Mouse (Mus musculus) neural tube, embryonic 15.5 days (tissue): ENCODE measurements around the gene Catsper1. TPM values are rescaled to one million over a fixed set of nuclear protein-coding genes. Genes with fewer than 3 reads are reported as not detected.
A peak's percentile ranks its signal among the peaks of the same experiment; 100 is the strongest.

ENCODE experiments used
- ATAC-seq: fragments of 200-750 bp; cut with Nextera tagmentation; 2 replicates; pipeline ENCODE4 v1.8.0; 2017; ENCODE audit warnings: mild to moderate bottlenecking, moderate TSS enrichment, moderate library complexity; ENCODE audit not compliant: low FRiP score
- H3K27ac ChIP-seq: fragments of 300-500 bp; sonication (generic); replicated peaks from 2 replicates; pipeline ENCODE4 v1.5.1; 2015; ENCODE audit warnings: mild to moderate bottlenecking, inconsistent platforms
- H3K27me3 ChIP-seq: fragments of 300-500 bp; sonication (generic); replicated peaks from 2 replicates; pipeline ENCODE4 v1.6.1; 2015; ENCODE audit warnings: inconsistent platforms
- H3K36me3 ChIP-seq: fragments of 300-500 bp; sonication (generic); 2 replicates; pipeline ENCODE4 v1.6.1; 2015; ENCODE audit warnings: inconsistent platforms
- H3K4me1 ChIP-seq: fragments of 300-500 bp; sonication (generic); 2 replicates; pipeline ENCODE4 v1.6.1; 2015; ENCODE audit warnings: inconsistent platforms
- H3K4me2 ChIP-seq: fragments of 300-500 bp; sonication (generic); 2 replicates; pipeline ENCODE4 v1.6.1; 2015; ENCODE audit warnings: inconsistent platforms, mild to moderate bottlenecking, moderate library complexity
- H3K4me3 ChIP-seq: fragments of 300-500 bp; sonication (generic); replicated peaks from 2 replicates; pipeline ENCODE4 v1.5.1; 2015; ENCODE audit warnings: mild to moderate bottlenecking, inconsistent platforms
- H3K9ac ChIP-seq: fragments of 300-500 bp; sonication (generic); replicated peaks from 2 replicates; pipeline ENCODE4 v1.6.1; 2015; ENCODE audit warnings: mild to moderate bottlenecking, inconsistent platforms
- H3K9me3 ChIP-seq: fragments of 300-500 bp; sonication (generic); replicated peaks from 2 replicates; pipeline ENCODE4 v1.6.1; 2016; ENCODE audit warnings: inconsistent platforms
- WGBS: fragments of 180-500 bp; shearing (Covaris S2); methylation state at CpG from one replicate; pipeline ENCODE4 v1.1.7; 2015; ENCODE audit warnings: mixed read lengths; 5-methylcytosine and 5-hydroxymethylcytosine counted together
- polyA plus RNA-seq: library from polyadenylated mRNA; unstranded; fragments of >200 nt; fragmentation: Nextera tagmentation; extraction: Ambion mirVana; gene quantifications from 2 replicates; pipeline ENCODE4 v1.2.1, GENCODE M21; 2015

Catsper1 gene
- polyA plus RNA-seq, 1 experiment from 2014 or later, result not detected

DNA sequence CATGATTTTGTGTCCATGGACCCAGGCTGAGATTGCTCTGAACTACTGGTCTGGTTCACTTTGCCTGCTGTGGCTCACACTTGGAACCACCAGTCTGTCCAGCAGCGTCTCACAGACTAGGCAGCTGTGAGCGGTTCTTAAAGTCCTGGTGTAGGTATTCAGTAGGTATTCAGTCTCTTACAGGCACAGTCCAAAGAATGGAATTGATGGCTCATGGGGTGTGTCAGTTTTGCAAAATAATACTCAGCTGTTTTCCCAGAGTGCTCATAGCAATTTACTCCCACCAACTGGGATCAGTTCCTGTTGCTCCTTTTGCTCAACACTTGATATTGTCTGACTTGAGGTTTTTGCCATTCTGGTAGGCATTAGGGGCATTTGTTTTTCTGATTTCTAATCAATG lies 26.6 kb downstream of the Catsper1 start:
- Histone ChIP-seq H3K4me1 (peaks cover 13% of the 10 kb centered on the region), H3K4me3 (no peak overlapping the region), H3K27ac (no peak overlapping the region), H3K9me3 (no peaks in the 10 kb centered on the region), H3K27me3 (no peaks in the 10 kb centered on the region), H3K4me2 (no peak overlapping the region), H3K36me3 (peaks cover 21% of the 10 kb centered on the region), H3K9ac (no peak overlapping the region)
- no peak for ATAC-seq
- 79% methylated on average over 2 of the region's 2 CpGs for WGBS

DNA sequence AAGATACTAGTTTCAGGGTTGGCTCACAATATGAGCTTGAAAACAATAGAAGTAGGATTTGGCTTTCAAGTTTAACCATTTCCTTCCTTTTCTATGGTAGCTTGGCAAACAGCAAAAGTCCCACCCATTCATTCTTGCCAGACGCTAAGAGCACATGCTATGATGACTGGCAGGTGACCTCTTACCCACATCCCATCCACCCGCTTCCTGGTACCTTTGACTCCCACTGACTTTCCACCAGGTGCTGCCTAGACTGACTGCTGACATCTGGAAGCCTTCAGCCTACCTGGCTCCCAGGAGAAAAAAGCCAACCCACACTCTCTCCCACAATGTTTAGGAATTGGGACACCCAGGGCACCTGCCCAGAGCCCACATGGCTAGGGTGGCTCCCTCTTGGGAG lies 28.6 kb downstream of the Catsper1 start:
- ATAC-seq, result no peak
- WGBS, result 89% methylated on average over 2 of the region's 2 CpGs
- H3K9me3 ChIP-seq, result no peaks in the 10 kb centered on the region
- no peak overlapping the region for H3K4me3 ChIP-seq
- peaks cover 29% of the 10 kb centered on the region for H3K4me1 ChIP-seq
- no peak overlapping the region for H3K4me2 ChIP-seq
- no peaks in the 10 kb centered on the region for H3K27me3 ChIP-seq
- no peak overlapping the region for H3K9ac ChIP-seq
- peaks cover 28% of the 10 kb centered on the region for H3K36me3 ChIP-seq
- H3K27ac ChIP-seq, result no peak overlapping the region

DNA sequence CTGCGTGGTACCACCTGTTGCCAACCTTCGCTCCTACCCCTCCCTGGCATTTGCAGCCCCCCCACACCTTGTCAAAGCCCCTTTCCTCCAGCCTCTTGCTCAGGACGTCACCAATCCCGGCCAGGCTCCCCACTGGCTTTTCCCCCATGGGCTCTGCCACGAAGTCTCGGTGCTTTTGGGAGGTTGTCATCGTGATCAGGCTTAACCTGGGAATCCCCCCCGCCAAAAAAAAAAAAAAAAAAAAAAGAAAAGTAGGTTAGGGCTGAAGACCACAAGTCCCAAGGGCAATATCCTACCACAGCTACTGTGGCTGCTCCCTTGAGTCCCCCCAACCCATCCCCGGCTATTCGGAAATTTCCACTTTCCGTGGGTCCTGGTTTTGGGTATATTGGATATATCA lies 30.2 kb downstream of the Catsper1 start:
- H3K4me2 ChIP-seq, result peak overlapping the region; percentile 96
- peak overlapping the region; percentile 95 for H3K27ac ChIP-seq
- H3K9me3 ChIP-seq, result no peaks in the 10 kb centered on the region
- peak overlapping the region; percentile 74 for H3K9ac ChIP-seq
- H3K4me3 ChIP-seq, result peak overlapping the region; percentile 76
- no peak for ATAC-seq
- peaks cover 29% of the 10 kb centered on the region for H3K4me1 ChIP-seq
- peaks cover 44% of the 10 kb centered on the region for H3K36me3 ChIP-seq
- 18% methylated on average over 11 of the region's 11 CpGs for WGBS
- H3K27me3 ChIP-seq, result no peaks in the 10 kb centered on the region

DNA sequence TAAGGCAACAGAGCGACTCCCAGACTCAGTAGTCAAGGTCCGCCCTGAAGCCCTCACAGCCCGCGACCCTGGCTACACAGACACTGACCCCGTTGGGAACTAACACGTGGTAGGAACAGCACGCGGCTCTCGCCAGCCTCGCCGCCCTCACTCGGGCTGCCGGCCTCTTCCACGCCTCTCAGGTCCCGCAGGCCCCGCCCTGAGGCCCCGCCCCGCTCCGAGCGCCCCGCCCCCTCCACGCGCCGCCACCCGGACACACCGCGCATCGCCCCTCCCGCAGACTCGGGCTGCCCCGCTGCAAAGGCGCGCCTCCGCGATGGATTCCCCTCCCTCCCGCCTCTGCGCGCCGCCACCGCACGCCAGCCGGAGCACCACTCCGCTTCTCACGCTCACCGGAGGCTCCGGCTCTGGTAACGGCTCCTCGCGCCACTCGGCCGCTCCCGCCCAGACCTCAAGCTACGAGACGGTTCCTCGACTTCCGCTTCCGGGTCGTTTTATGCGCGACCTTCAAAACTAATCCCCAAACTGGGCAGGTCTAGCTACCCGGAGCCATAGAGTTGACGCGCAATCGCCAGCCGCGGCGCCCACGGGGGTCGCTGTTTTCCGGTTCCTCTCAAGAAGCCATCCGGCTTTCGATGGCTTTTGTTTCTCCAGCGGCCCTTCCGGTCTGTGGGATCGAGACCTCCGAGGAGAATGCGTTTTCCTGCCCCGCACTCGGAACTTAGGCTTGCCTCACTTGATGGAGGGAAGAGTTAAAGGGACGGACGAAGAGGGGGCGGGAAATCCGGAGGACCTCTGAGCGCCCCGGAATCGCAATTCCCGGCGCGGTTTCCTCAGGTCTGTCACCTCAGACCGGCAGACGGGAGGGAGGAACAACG lies 30.9 kb downstream of the Catsper1 start, which contains the start of gene Eif1ad:
Gene Eif1ad (plus strand): TSS at position 567 of the 878 bp plus-strand sequence.
- peak within 1 kb of the TSS; percentile 96 for H3K4me2 ChIP-seq
- H3K9ac ChIP-seq, result peak within 1 kb of the TSS; percentile 74
- peak within 1 kb of the TSS; percentile 76 for H3K4me3 ChIP-seq
- H3K27me3 ChIP-seq, result no peaks in the 10 kb centered on the region
- peaks cover 47% of the 10 kb centered on the region for H3K36me3 ChIP-seq
- no peaks in the 10 kb centered on the region for H3K9me3 ChIP-seq
- H3K4me1 ChIP-seq, result peaks cover 29% of the 10 kb centered on the region
- H3K27ac ChIP-seq, result peak within 1 kb of the TSS; percentile 95
- WGBS, result under 1% methylated on average over 77 of the region's 92 CpGs
- ATAC-seq, result peak; percentile 94

DNA sequence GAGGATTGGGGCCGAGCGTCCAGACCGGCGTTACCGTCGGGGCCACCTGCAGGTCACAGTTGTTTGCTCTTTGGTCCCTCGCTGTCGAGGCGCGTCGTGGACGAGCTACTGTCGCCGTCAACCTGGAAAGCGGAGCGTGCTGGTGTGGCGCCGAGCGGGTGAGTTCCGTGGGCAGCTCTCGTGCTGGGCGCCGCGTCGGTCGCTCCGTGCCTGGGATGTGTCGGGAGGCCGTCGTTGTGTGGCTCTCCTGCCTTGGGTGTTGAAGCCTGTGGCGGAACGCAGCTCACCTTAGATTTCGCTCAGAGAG lies 31.5 kb downstream of the Catsper1 start, which contains the start of gene Banf1:
Gene Banf1 (minus strand): TSS at position 116 of the 307 bp plus-strand sequence.
- Histone ChIP-seq H3K9ac (peak within 1 kb of the TSS; percentile 74), H3K9me3 (no peaks in the 10 kb centered on the region), H3K4me2 (peak within 1 kb of the TSS; percentile 96), H3K27ac (peak within 1 kb of the TSS; percentile 95), H3K4me3 (peak within 1 kb of the TSS; percentile 76), H3K4me1 (peaks cover 29% of the 10 kb centered on the region), H3K27me3 (no peaks in the 10 kb centered on the region), H3K36me3 (peaks cover 53% of the 10 kb centered on the region)
- ATAC-seq, result no peak
- under 1% methylated on average over 33 of the region's 33 CpGs for WGBS

DNA sequence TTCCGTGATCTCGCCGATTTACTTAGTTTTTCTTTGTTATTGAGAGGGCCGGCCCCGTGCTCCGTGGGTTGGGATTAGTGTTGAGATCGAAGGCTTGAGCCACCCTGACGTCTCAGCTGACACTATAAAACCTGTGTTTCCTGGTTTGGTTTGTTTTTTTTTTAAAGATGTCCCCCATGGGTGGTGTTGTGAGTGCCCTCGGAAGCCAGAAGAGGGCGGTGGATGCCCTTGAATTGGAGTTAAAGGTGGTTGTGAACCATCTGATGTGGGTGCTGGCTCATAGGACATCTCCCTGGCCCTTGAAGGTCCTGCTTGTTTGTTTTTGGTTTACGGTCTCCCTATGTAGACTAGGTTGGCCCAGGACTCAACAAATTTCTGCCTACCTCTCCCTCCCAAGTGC lies 31.9 kb downstream of the Catsper1 start:
- peak overlapping the region; percentile 76 for H3K4me3 ChIP-seq
- H3K9me3 ChIP-seq, result no peaks in the 10 kb centered on the region
- H3K9ac ChIP-seq, result peak overlapping the region; percentile 74
- 9% methylated on average over 11 of the region's 11 CpGs for WGBS
- no peaks in the 10 kb centered on the region for H3K27me3 ChIP-seq
- peak overlapping the region; percentile 96 for H3K4me2 ChIP-seq
- peaks cover 29% of the 10 kb centered on the region for H3K4me1 ChIP-seq
- H3K27ac ChIP-seq, result peak overlapping the region; percentile 95
- no peak for ATAC-seq
- H3K36me3 ChIP-seq, result peaks cover 58% of the 10 kb centered on the region

DNA sequence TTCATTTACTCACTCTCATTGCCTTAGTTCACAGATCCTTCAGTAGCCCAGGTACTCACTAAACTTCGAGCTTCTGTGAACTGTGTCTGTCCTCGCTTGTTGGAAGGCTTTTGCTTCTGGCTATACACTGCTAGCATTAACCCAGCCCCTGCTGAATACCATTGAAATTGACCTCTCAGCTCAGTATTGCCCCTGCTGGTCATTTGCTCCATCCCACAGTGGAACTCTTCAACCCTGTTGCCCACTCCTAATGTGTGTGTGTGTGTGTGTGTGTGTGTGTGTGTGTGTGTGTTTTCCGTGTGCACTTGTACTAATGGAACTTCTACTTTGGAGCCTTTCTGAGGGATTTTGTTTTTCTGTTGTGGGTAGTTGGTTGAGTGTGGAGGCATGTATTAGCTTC lies 35.4 kb downstream of the Catsper1 start:
- peaks cover 17% of the 10 kb centered on the region for H3K4me1 ChIP-seq
- 85% methylated on average over 3 of the region's 3 CpGs for WGBS
- H3K9me3 ChIP-seq, result no peaks in the 10 kb centered on the region
- H3K9ac ChIP-seq, result no peak overlapping the region
- no peaks in the 10 kb centered on the region for H3K27me3 ChIP-seq
- ATAC-seq, result no peak
- H3K36me3 ChIP-seq, result peaks cover 65% of the 10 kb centered on the region
- no peak overlapping the region for H3K4me3 ChIP-seq
- H3K4me2 ChIP-seq, result no peak overlapping the region
- no peak overlapping the region for H3K27ac ChIP-seq

DNA sequence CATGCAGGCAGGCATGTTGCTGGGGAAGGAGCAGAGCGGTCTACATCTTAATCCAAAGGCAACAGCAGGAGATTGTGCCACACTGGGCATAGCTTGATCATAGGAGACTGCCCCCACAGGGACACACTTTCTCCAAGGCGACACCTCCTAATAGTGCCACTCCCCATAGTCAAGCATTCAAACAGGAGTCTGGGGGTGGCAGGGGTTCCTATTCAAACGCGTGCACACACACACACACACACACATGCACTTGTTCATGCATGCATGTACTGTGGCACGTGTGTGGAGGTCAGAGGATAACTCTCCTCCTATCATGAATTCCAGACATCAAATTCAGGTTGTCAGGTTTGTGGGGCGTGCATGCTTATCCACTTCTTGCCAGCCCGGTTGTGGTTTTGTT lies 37.2 kb downstream of the Catsper1 start:
- H3K36me3 ChIP-seq, result peaks cover 78% of the 10 kb centered on the region
- peaks cover 11% of the 10 kb centered on the region for H3K4me1 ChIP-seq
- H3K27ac ChIP-seq, result no peak overlapping the region
- no peak for ATAC-seq
- no peaks in the 10 kb centered on the region for H3K9me3 ChIP-seq
- WGBS, result 96% methylated on average over 7 of the region's 7 CpGs
- H3K9ac ChIP-seq, result no peak overlapping the region
- H3K27me3 ChIP-seq, result no peaks in the 10 kb centered on the region
- no peak overlapping the region for H3K4me3 ChIP-seq
- H3K4me2 ChIP-seq, result no peak overlapping the region

DNA sequence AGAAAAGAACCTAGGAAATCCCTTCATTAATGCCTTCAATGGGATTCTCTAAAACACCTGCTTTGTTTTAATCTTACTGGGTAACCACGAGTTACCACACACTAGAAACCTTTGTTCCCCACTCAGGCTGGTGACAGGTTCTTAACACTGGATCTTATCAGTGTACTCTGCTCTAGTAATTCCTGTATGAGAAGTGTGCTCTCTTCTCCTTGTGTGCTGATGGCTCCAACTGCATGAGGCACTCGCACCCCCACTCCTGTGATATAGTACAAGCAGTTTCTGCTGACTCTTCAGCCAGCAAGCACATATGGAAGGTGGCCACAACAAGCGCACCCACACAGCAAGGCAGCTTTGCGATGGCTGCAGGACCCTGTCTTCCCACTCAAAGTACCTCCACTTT lies 38.6 kb downstream of the Catsper1 start:
- Histone ChIP-seq H3K9ac (no peak overlapping the region), H3K4me1 (no peaks in the 10 kb centered on the region), H3K9me3 (no peaks in the 10 kb centered on the region), H3K4me3 (no peak overlapping the region), H3K27me3 (no peaks in the 10 kb centered on the region), H3K4me2 (no peak overlapping the region), H3K36me3 (peaks cover 84% of the 10 kb centered on the region), H3K27ac (no peak overlapping the region)
- ATAC-seq, result no peak
- WGBS, result 85% methylated on average over 4 of the region's 4 CpGs

DNA sequence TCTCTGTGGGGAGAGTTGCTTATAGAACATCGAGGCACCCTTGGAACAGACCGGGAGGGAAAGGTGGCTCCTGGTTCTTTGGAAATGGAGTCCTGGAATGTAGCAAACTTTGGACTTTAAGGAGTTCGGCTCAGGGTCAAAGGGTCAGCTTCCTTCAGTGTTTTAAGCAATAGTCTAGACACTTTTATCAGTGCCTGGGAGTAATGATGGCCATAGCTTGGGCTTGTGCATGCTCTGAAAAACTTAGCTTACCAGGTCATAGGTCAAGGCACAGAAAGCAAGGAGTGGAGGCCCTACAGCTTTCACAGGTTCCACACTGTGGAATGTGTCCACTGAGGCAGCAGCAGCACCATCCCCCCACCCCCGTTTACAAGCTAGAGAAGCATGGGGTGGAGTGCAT lies 39.2 kb downstream of the Catsper1 start:
- no peak overlapping the region for H3K27ac ChIP-seq
- 82% methylated on average over 4 of the region's 4 CpGs for WGBS
- no peaks in the 10 kb centered on the region for H3K4me1 ChIP-seq
- H3K36me3 ChIP-seq, result peaks cover 85% of the 10 kb centered on the region
- no peak for ATAC-seq
- H3K27me3 ChIP-seq, result no peaks in the 10 kb centered on the region
- H3K4me2 ChIP-seq, result no peak overlapping the region
- H3K9ac ChIP-seq, result no peak overlapping the region
- H3K9me3 ChIP-seq, result no peaks in the 10 kb centered on the region
- no peak overlapping the region for H3K4me3 ChIP-seq

DNA sequence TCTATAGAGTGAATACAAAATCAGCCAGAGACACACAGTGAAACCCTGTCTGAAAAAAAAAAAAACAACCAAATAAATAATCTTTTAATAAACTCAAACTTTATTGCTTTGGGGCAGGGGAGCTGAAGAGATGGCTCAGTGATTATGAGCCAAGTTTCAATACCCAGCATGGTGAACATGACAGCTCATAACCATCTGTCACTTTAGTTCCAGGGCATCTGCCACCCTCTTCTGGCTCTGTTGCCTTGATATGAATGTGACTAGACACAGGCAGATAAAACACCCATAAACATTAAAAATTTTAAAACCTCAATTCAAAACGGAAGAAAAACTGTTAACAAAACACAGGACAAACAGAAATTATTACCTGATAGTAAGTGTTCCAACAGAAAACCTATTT lies 41.9 kb downstream of the Catsper1 start:
- Histone ChIP-seq H3K4me3 (no peak overlapping the region), H3K27ac (no peak overlapping the region), H3K4me1 (no peaks in the 10 kb centered on the region), H3K9me3 (no peaks in the 10 kb centered on the region), H3K9ac (no peak overlapping the region), H3K4me2 (no peak overlapping the region), H3K27me3 (no peaks in the 10 kb centered on the region), H3K36me3 (peaks cover 88% of the 10 kb centered on the region)
- no peak for ATAC-seq
- 87% methylated on average over 1 of the region's 1 CpGs for WGBS

DNA sequence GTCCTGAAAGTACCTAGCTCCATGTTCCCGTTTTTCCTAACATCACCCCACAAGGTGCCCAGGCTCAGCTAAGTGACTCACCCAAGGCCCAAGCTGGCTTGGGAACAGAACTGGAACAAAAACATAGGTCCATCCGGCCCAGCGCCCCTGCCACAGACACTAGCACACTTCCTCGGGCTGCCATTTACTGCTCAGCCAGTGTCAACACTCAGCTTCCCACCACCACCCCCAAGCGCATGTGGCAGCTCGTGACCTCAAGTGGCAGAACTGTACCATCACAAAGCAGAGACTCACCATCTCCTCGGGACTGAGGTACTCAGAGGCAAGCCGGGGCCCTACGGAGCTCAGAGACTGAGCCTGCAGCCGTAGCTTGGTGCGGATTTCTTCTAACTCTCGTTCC lies 47.8 kb downstream of the Catsper1 start:
- Histone ChIP-seq H3K27ac (no peak overlapping the region), H3K9me3 (no peaks in the 10 kb centered on the region), H3K27me3 (no peaks in the 10 kb centered on the region), H3K4me1 (peaks cover 21% of the 10 kb centered on the region), H3K4me3 (no peak overlapping the region), H3K4me2 (no peak overlapping the region), H3K9ac (no peak overlapping the region), H3K36me3 (peaks cover 76% of the 10 kb centered on the region)
- no peak for ATAC-seq
- 99% methylated on average over 12 of the region's 12 CpGs for WGBS
